Mouse (Mus musculus) liver, embryonic 13.5 days (tissue): ENCODE measurements around the gene Mapk1. TPM values are rescaled to one million over a fixed set of nuclear protein-coding genes. Genes with fewer than 3 reads are reported as not detected.

Source experiments
- ATAC-seq: fragments of 200-750 bp; cut with Nextera tagmentation; 2 replicates; pipeline ENCODE4 v1.8.0; 2017; ENCODE audit warnings: low read depth, mild to moderate bottlenecking, moderate number of reproducible peaks, moderate library complexity
- DNase-seq: peaks from one replicate; pipeline ENCODE4 v3.0.0; 2022
- H3K27ac ChIP-seq: fragments of 300-500 bp; sonication (generic); 2 replicates; pipeline ENCODE4 v1.5.1; 2015; ENCODE audit warnings: moderate library complexity, mild to moderate bottlenecking, inconsistent platforms
- H3K27me3 ChIP-seq: fragments of 300-500 bp; sonication (generic); 2 replicates; pipeline ENCODE4 v1.6.1; 2015; ENCODE audit warnings: mild to moderate bottlenecking, inconsistent platforms
- H3K36me3 ChIP-seq: fragments of 300-500 bp; sonication (generic); 2 replicates; pipeline ENCODE4 v1.6.1; 2015; ENCODE audit warnings: mild to moderate bottlenecking, inconsistent platforms
- H3K4me1 ChIP-seq: fragments of 300-500 bp; sonication (generic); replicated peaks from 2 replicates; pipeline ENCODE4 v1.6.1; 2015; ENCODE audit warnings: inconsistent platforms
- H3K4me2 ChIP-seq: fragments of 300-500 bp; sonication (generic); 2 replicates; pipeline ENCODE4 v1.6.1; 2015; ENCODE audit warnings: inconsistent platforms, mild to moderate bottlenecking, moderate library complexity
- H3K4me3 ChIP-seq: fragments of 300-500 bp; sonication (generic); replicated peaks from 2 replicates; pipeline ENCODE4 v1.5.1; 2015; ENCODE audit warnings: mild to moderate bottlenecking, inconsistent platforms
- H3K9ac ChIP-seq: fragments of 300-500 bp; sonication (generic); 2 replicates; pipeline ENCODE4 v1.6.1; 2015; ENCODE audit warnings: mild to moderate bottlenecking, inconsistent platforms
- H3K9me3 ChIP-seq: fragments of 300-500 bp; sonication (generic); replicated peaks from 2 replicates; pipeline ENCODE4 v1.6.1; 2016; ENCODE audit warnings: inconsistent platforms
- WGBS: fragments of 180-500 bp; shearing (Covaris S2); methylation state at CpG from one replicate; pipeline ENCODE4 v1.1.7; 2015; ENCODE audit not compliant: insufficient replicate concordance; 5-methylcytosine and 5-hydroxymethylcytosine counted together
- polyA plus RNA-seq: library from polyadenylated mRNA; unstranded; fragments of >200 nt; fragmentation: Nextera tagmentation; extraction: Ambion mirVana; gene quantifications from 2 replicates; pipeline ENCODE4 v1.2.1, GENCODE M21; 2015

Mapk1 gene
- 93.7 and 102 TPM in 2 replicates for polyA plus RNA-seq

DNA sequence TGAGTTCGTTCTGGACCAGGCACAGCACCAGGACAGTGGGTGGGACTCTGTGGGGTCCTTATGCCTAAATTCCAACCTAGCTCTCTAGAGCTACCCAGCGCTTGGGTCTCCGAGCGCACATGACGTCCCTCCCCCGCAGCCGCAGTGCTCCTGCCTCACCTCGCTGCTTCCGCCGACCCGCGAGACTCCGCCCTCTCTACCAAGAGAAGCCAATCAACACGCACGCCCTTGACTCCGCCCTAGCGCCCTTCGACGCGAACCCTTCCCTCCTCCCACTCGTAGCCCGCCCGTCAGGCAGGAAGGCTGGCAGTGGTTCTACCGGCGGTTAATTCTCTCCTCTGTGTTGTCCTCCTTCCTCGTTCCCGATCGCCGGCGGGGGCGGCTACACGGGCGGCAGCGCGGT is at the start of gene Mapk1:
Gene Mapk1 (plus strand): TSS at position 252 of the 403 bp plus-strand sequence.
- ATAC-seq (peak; percentile 93), DNase-seq (peak; percentile 95)
- peaks cover 36% of the 10 kb centered on the region for H3K4me1 ChIP-seq
- no peaks in the 10 kb centered on the region for H3K27me3 ChIP-seq
- H3K9ac ChIP-seq = peak within 1 kb of the TSS; percentile 96
- H3K4me2 ChIP-seq = peak within 1 kb of the TSS; percentile 92
- H3K9me3 ChIP-seq = no peaks in the 10 kb centered on the region
- H3K36me3 ChIP-seq = peaks cover 12% of the 10 kb centered on the region
- under 1% methylated on average over 35 of the region's 35 CpGs for WGBS
- H3K4me3 ChIP-seq = peak within 1 kb of the TSS; percentile 99
- peak within 1 kb of the TSS; percentile 87 for H3K27ac ChIP-seq

DNA sequence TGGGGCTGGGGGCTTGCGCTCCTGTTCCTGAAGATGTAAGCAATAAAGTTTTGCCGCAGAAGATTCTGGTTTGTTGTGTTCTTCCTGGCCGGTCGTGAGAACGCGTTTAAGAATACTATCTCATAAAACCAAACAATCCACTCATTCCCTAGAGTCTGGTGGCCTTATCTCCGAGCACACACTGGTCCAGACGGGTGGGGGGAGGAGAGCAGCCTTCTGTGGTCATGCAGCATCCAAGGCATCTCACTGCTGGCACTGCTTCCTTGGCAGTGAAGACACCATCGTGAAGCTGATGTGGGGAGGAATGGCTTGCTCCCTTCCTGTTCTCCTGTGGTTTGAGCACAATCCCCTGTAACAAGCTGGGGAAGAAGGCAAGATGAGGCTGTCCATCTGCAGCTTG is 43.6 kb upstream of the Mapk1 start:
- Histone ChIP-seq H3K4me2 (no peak overlapping the region), H3K4me3 (no peak overlapping the region), H3K36me3 (no peaks in the 10 kb centered on the region), H3K4me1 (peaks cover 2% of the 10 kb centered on the region; the same call in 1 of the 2 replicates), H3K27me3 (no peaks in the 10 kb centered on the region), H3K27ac (no peak overlapping the region), H3K9ac (no peak overlapping the region), H3K9me3 (no peaks in the 10 kb centered on the region)
- ATAC-seq (peak; percentile 45; the same call in 1 of the 2 replicates), DNase-seq (no peak)
- 62% methylated on average over 9 of the region's 9 CpGs for WGBS

DNA sequence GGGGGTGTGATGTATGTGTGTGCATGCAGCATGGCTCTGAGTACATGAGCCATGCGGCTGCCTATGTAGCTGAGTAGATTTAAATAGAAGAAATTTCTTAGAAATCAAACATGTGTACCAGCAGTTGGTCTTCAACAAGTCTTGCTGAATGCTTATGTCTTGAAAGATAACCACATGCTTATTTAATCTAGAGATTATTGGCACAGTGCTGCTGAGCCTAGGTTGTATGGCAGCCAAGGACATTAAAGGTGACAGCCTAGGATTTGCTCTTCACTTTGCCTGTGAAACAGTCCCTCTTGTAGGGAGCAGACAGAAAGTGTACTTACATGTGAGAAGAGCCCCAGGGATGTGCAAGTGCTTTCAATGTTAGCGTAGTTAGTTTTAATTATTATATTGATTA is 42.1 kb upstream of the Mapk1 start:
- Histone ChIP-seq H3K27ac (no peak overlapping the region), H3K4me1 (peaks cover 2% of the 10 kb centered on the region; the same call in 1 of the 2 replicates), H3K27me3 (no peaks in the 10 kb centered on the region), H3K36me3 (no peaks in the 10 kb centered on the region), H3K9ac (no peak overlapping the region), H3K4me3 (no peak overlapping the region), H3K9me3 (no peaks in the 10 kb centered on the region), H3K4me2 (no peak overlapping the region)
- ATAC-seq (no peak; the same call in 1 of the 2 replicates), DNase-seq (no peak)
- WGBS = 69% methylated on average over 2 of the region's 2 CpGs

DNA sequence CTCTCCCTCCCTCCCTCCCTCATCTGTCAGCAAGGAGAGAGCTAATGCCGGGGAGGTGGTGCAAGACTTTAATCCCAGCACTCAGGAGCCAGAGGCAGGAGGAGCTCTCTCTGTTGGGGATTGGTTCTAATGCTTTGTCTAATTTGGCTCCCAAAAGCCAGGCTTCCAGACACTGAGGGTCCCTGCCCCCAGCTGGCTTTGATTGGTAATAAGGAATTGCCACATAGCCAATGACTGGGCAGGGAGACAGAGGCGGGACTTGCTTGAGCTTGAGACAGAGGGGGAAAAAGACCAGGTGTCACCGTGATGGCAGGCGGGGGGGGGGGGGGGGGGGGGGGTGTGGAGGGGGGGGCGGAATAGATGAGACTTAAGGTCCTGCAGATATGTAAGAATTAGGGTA is 24.6 kb upstream of the Mapk1 start:
- no peaks in the 10 kb centered on the region for H3K9me3 ChIP-seq
- no peak overlapping the region for H3K4me2 ChIP-seq
- WGBS = 21% methylated on average over 4 of the region's 5 CpGs
- H3K27ac ChIP-seq = no peak overlapping the region
- H3K4me3 ChIP-seq = no peak overlapping the region
- no peak overlapping the region for H3K9ac ChIP-seq
- no peak for ATAC-seq
- H3K4me1 ChIP-seq = no peaks in the 10 kb centered on the region
- no peaks in the 10 kb centered on the region for H3K36me3 ChIP-seq
- no peaks in the 10 kb centered on the region for H3K27me3 ChIP-seq
- no peak for DNase-seq

DNA sequence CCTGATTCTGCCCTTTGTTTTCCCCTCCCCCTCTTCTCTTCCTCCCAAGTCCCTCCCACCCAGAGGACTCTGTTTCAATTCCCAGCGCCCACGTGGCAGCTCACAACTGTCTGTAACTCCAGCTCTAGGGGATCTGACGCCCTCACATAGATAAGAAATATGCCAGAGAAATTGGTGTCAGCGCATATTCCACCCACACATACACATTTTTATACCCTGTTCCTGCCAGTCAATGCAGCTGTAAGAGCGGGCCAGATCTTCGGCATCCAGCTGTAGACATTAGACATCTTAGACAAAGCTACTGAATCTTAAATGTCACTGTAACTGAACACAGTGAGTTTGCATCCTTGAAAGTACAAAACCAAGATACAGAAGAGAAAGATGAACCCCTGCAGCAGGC is 23.3 kb upstream of the Mapk1 start:
- no peak for DNase-seq
- ATAC-seq = no peak
- no peaks in the 10 kb centered on the region for H3K27me3 ChIP-seq
- no peaks in the 10 kb centered on the region for H3K9me3 ChIP-seq
- H3K27ac ChIP-seq = no peak overlapping the region
- no peak overlapping the region for H3K4me2 ChIP-seq
- no peak overlapping the region for H3K4me3 ChIP-seq
- no peak overlapping the region for H3K9ac ChIP-seq
- H3K4me1 ChIP-seq = peaks cover 5% of the 10 kb centered on the region; the same call in 1 of the 2 replicates
- no peaks in the 10 kb centered on the region for H3K36me3 ChIP-seq
- 71% methylated on average over 6 of the region's 6 CpGs for WGBS

DNA sequence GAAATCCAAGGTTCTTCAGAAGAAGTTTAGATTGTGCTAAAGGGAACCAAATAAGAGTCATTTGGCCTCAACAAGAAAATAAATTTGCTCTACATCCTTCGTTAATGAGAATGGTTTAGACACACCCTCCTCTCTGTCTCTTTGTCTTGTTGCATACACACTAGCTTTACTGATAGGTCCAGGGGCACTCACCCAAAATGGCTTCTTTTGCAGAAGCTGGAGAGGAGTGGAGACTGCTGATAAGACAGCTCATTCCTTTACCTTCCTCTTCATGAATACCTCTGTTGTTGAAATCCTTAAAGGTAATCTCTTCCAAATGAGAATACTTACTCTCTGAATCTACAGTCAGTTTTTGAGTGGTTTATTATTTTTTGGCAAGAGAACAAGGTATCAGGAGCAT is 18.0 kb upstream of the Mapk1 start:
- Histone ChIP-seq H3K9ac (no peak overlapping the region), H3K9me3 (no peaks in the 10 kb centered on the region), H3K36me3 (no peaks in the 10 kb centered on the region), H3K27me3 (no peaks in the 10 kb centered on the region), H3K27ac (no peak overlapping the region), H3K4me2 (no peak overlapping the region), H3K4me3 (no peak overlapping the region), H3K4me1 (peaks cover 22% of the 10 kb centered on the region)
- WGBS = 9% methylated on average over 1 of the region's 1 CpGs
- ATAC-seq = peak; percentile 87
- peak; percentile 14 for DNase-seq

DNA sequence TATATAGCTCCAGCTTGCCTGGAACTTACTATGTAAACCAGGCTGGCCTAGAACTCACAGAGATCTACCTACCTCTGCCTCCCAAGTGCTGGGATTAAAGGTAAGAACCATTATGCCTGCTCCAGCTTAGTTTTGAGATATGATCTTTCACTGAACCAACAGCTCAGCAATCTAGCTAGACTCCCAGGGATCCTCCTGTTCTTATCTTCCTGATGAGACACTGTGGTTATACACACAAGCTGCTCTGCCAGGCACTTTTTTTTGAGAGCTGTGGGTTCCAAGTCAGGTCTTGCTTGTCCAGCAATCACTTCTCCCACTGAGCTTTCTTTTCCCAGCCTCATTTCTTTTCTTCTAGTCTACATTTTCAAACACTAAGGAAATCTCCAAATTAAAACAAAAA is 16.9 kb upstream of the Mapk1 start:
- no peak overlapping the region for H3K4me2 ChIP-seq
- H3K4me1 ChIP-seq = peaks cover 22% of the 10 kb centered on the region
- no peak overlapping the region for H3K27ac ChIP-seq
- no peaks in the 10 kb centered on the region for H3K36me3 ChIP-seq
- ATAC-seq (0 out of 2 replicates have a peak, but pooled peaks have one; percentile 18), DNase-seq (no peak)
- H3K27me3 ChIP-seq = no peaks in the 10 kb centered on the region
- no peaks in the 10 kb centered on the region for H3K9me3 ChIP-seq
- H3K4me3 ChIP-seq = no peak overlapping the region
- no peak overlapping the region for H3K9ac ChIP-seq

DNA sequence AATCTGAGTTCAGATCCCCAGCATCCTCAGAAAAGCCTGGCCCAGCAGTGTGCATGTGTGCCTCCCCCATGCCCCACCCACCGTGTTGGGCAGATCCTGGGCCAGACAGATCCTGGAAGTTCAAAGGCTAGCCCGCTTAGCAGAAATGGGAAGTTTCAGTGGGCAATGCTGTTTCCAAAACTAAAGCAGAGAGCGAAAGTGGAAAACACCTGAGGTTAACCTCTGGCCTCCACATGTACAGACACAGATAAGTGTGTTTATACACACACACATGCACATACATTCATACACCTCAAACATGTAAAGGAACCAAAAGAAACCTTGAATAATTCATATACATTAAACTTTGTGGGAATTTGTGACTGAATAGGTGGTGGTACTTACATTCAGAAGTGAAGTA is 5.1 kb upstream of the Mapk1 start:
- H3K36me3 ChIP-seq = no peaks in the 10 kb centered on the region
- no peak overlapping the region for H3K27ac ChIP-seq
- H3K4me1 ChIP-seq = peaks cover 5% of the 10 kb centered on the region
- no peaks in the 10 kb centered on the region for H3K27me3 ChIP-seq
- H3K9ac ChIP-seq = no peak overlapping the region
- DNase-seq (no peak), ATAC-seq (no peak)
- H3K4me2 ChIP-seq = no peak overlapping the region
- 52% methylated on average over 3 of the region's 3 CpGs for WGBS
- no peak overlapping the region for H3K4me3 ChIP-seq
- H3K9me3 ChIP-seq = peaks cover 4% of the 10 kb centered on the region; the same call in 1 of the 2 replicates

DNA sequence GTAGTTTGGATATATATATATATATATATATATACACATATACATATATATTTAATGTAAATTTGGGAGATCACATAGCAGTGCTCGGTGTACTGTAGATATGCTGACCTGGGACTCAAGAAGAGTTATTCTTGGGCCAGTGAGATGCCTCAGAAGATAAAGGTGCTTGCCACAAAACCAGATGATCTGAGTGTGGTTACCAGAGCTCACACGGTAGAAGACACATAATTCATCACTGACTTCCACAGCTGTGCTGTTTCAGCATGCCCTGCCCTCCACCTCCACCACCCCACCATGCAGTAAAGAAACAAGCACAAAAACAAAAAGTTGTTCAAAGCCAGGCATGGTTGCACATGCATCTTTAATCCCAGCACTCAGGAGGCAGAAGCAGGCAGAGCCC is 4.4 kb upstream of the Mapk1 start:
- H3K4me1 ChIP-seq = peaks cover 5% of the 10 kb centered on the region
- H3K36me3 ChIP-seq = no peaks in the 10 kb centered on the region
- H3K4me2 ChIP-seq = no peak overlapping the region
- ATAC-seq (no peak), DNase-seq (no peak)
- H3K9ac ChIP-seq = no peak overlapping the region
- WGBS = 29% methylated on average over 2 of the region's 2 CpGs
- peaks cover 4% of the 10 kb centered on the region; the same call in 1 of the 2 replicates for H3K9me3 ChIP-seq
- H3K27me3 ChIP-seq = no peaks in the 10 kb centered on the region
- H3K27ac ChIP-seq = no peak overlapping the region
- no peak overlapping the region for H3K4me3 ChIP-seq

DNA sequence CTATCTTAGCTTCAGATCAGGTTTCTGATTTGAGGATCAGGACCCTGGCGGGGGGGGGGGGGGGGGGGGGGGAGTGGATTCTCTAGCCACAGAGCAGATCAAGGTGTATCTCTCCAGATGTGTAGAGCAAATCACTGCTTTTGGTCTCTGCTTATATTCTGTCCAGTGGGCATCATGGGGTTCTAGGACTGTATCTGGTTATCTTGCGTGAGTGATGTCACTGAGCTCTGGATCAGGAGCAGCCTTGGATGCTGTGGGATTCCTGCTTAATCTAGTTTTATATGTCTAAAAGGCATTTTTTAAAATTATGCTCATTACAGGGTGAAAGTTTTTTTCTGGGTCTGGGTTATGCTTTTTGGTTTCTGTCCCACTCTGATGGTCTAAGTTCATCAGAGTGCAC is 546 bp upstream of the Mapk1 start:
- ATAC-seq = no peak
- Histone ChIP-seq H3K4me2 (peak overlapping the region; percentile 92), H3K4me1 (peaks cover 34% of the 10 kb centered on the region), H3K9me3 (no peaks in the 10 kb centered on the region), H3K27ac (peak overlapping the region; percentile 39; the same call in 1 of the 2 replicates), H3K36me3 (peaks cover 10% of the 10 kb centered on the region), H3K27me3 (no peaks in the 10 kb centered on the region), H3K4me3 (peak overlapping the region; percentile 99), H3K9ac (peak overlapping the region; percentile 96)
- 38% methylated on average over 2 of the region's 2 CpGs for WGBS
- no peak for DNase-seq

DNA sequence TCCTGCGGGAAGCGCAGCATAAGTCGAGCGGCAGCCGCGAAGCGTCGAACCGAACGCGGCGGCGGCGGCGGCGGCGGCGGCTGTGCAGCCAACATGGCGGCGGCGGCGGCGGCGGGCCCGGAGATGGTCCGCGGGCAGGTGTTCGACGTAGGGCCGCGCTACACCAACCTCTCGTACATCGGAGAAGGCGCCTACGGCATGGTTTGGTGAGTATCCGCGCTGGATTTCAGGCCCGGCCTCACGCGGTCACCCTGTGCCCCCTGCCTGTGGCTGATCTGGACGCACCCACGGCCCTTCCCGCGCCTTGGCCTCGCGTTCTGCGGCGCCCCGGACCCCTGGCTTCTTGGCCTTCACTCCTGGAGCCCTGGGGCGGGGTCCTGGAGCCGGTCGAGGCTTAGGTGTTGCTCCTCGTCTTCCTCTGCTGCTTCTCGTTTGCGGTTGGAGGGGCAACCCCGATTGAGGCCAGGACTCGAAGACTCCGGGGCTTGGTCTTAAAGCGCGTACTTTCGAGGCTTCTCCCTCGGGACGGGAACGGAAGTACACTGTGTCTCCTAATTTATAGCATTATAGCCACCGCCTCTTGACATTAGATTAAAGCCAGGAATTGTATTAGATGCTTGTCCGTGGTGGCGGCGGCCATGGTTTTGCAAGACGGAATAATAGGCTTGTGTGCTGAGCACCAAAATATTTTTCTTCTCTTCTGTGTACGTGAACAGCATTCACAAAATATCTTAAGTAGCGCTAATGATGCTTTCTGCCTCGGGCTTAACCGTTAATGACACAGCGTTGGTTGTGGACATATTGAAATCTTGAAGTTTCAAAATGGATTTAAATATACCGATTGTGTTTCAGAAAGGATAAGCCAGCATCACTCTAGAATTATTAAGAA is 596 bp downstream of the Mapk1 start:
- H3K27me3 ChIP-seq = no peaks in the 10 kb centered on the region
- peaks cover 18% of the 10 kb centered on the region for H3K36me3 ChIP-seq
- H3K27ac ChIP-seq = peak overlapping the region; percentile 87
- ATAC-seq (peak; percentile 73), DNase-seq (peak; percentile 55)
- peak overlapping the region; percentile 92 for H3K4me2 ChIP-seq
- H3K9ac ChIP-seq = peak overlapping the region; percentile 96
- no peaks in the 10 kb centered on the region for H3K9me3 ChIP-seq
- 1% methylated on average over 75 of the region's 75 CpGs for WGBS
- H3K4me1 ChIP-seq = peaks cover 42% of the 10 kb centered on the region
- peak overlapping the region; percentile 99 for H3K4me3 ChIP-seq
